Mouse (Mus musculus) lung, adult 2 months (tissue): ENCODE data around the gene Neurod2.

ENCODE experiments used
- CTCF ChIP-seq: fragments of 200-500 bp; IDR thresholded peaks from 2 replicates; pipeline ENCODE4 v1.5.1; 2011; ENCODE audit warnings: mild to moderate bottlenecking, low read length, control low read depth; ENCODE audit not compliant: insufficient read depth
- POLR2A ChIP-seq: fragments of 200-500 bp; IDR thresholded peaks from 2 replicates; pipeline ENCODE4 v1.6.1; 2011; ENCODE audit warnings: low read depth, mild to moderate bottlenecking, control low read depth, low read length, borderline replicate concordance; ENCODE audit errors: extremely low read depth

DNA sequence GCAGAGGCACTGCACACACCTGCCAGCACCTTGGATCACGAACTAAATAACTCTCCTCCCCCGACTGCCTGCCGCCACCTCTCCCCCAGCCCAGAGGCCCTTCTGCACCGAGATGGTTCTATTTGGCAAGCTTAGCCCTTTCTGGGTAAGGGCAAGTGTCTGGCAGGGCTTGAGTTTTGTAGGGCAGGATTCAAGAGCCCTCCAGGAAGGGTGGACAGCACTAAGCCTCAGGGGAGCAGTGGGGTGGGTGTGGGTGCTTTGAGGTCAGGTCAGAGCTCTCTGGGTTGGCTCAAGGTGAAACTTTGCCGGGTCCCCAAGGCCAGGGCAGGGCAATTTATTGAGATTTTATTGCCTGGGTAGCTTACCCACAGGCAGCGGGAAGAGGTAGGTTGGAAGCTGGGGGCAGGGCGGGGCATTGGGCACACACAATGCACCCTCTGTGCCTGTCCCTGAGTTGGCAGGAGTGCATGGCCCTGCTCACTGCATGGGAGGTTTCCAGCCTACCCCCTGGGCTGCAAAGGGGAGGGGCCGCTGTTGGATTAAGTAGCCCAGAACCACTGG is 24.3 kb upstream of the Neurod2 start:
- TF ChIP-seq POLR2A (no peak), CTCF (no peak)
